Mouse (Mus musculus) liver, embryonic 18 days (tissue): ENCODE data around the gene Cyb561. TPM values are rescaled to one million over a fixed set of nuclear protein-coding genes. Genes with fewer than 3 reads are reported as not detected.

ENCODE experiments used
- polyA plus RNA-seq: library from polyadenylated mRNA; depleted of rRNA; stranded (reverse); fragments of >200 nt; gene quantifications from 2 replicates; pipeline ENCODE4 v1.2.3, GENCODE M21; 2012; rRNA removed

Cyb561 gene
- polyA plus RNA-seq = 0.65 TPM in 2 replicates

GRCm38 (mm10) chr11:105952911-105953386 lies at the start of gene Cyb561:
Gene Cyb561 (minus strand): TSS chr11:105953336.

GRCm38 (mm10) chr11:105994375-105994774 lies 41.2 kb upstream of the Cyb561 start, which contains the start of gene Ace3:
Gene Ace3 (plus strand): TSS chr11:105994675.

GRCm38 (mm10) chr11:105967741-105968574 lies 14.8 kb upstream of the Cyb561 start, which contains the start of gene Ace:
Gene Ace (plus strand): TSS chr11:105967945.

Other genes with a start within 250 kb of the Cyb561 start
- 0.09 and 0.46 TPM in 2 replicates for gene Ace, start 14.6 kb upstream of the Cyb561 start, polyA plus RNA-seq
- gene Ace3, start 41.3 kb upstream of the Cyb561 start, polyA plus RNA-seq = not detected in 2 replicates
- gene Kcnh6, start 54.8 kb upstream of the Cyb561 start, polyA plus RNA-seq = 0.01 and 0.03 TPM in 2 replicates
- 12.6 and 16.4 TPM in 2 replicates for gene Dcaf7, start 83.5 kb upstream of the Cyb561 start, polyA plus RNA-seq
- 8.7 and 9.4 TPM in 2 replicates for gene Taco1, start 112.7 kb upstream of the Cyb561 start, polyA plus RNA-seq
- gene Map3k3, start 131.3 kb upstream of the Cyb561 start, polyA plus RNA-seq = 9.5 and 10.2 TPM in 2 replicates
- not detected in 2 replicates for gene Gm10840, start 207.5 kb upstream of the Cyb561 start, polyA plus RNA-seq
- gene Limd2, start 207.5 kb upstream of the Cyb561 start, polyA plus RNA-seq = 39.4 and 40.4 TPM in 2 replicates
- gene Strada, start 248.8 kb upstream of the Cyb561 start, polyA plus RNA-seq = 6.9 and 7.0 TPM in 2 replicates